Mouse (Mus musculus) cerebellum, adult 2 months (tissue): ENCODE results near the gene Kcnt2. TPM values are rescaled to one million over a fixed set of nuclear protein-coding genes. Genes with fewer than 3 reads are reported as not detected.
A peak's percentile ranks its signal among the peaks of the same experiment; 100 is the strongest.

Experiments
- DNase-seq, 2 experiments: peaks; one replicate each; pipeline ENCODE4 v3.0.0; 2021
- H3K27ac ChIP-seq: fragments of 200-500 bp; 2 replicates; pipeline ENCODE4 v1.5.1; 2012; ENCODE audit warnings: low read length, control low read depth, inconsistent platforms; ENCODE audit not compliant: insufficient read depth
- H3K27me3 ChIP-seq: fragments of 200-500 bp; 2 replicates; pipeline ENCODE4 v1.6.1; 2012; ENCODE audit warnings: inconsistent platforms, mild to moderate bottlenecking, low read length, moderate library complexity; ENCODE audit not compliant: control insufficient read depth, insufficient read depth
- H3K4me1 ChIP-seq: fragments of 200-500 bp; 2 replicates; pipeline ENCODE4 v1.6.1; 2011; ENCODE audit warnings: low read length; ENCODE audit not compliant: control insufficient read depth, insufficient read depth
- H3K4me3 ChIP-seq: fragments of 200-500 bp; replicated peaks from 2 replicates; pipeline ENCODE3; 2011; ENCODE audit warnings: mild to moderate bottlenecking, low read depth, low read length, control low read depth; ENCODE audit not compliant: insufficient read depth
- CTCF ChIP-seq: fragments of 200-500 bp; IDR thresholded peaks from 2 replicates; pipeline ENCODE4 v1.5.1; 2011; ENCODE audit warnings: low read depth, mild to moderate bottlenecking, control low read depth, low read length, moderate library complexity, borderline replicate concordance; ENCODE audit not compliant: insufficient read depth
- POLR2A ChIP-seq: fragments of 200-500 bp; IDR thresholded peaks from 2 replicates; pipeline ENCODE4 v1.6.1; 2011; ENCODE audit warnings: low read length, control low read depth, borderline replicate concordance; ENCODE audit not compliant: insufficient read depth
- WGBS: fragments of 180-500 bp; shearing (Covaris S2); methylation state at CpG from one replicate; pipeline ENCODE4 v1.1.7; 2018; 5-methylcytosine and 5-hydroxymethylcytosine counted together
- polyA plus RNA-seq: library from polyadenylated mRNA; depleted of rRNA; stranded (reverse); fragments of >200 nt; gene quantifications from 2 replicates; pipeline ENCODE4 v1.2.3, GENCODE M21; 2012; rRNA removed

Kcnt2 gene
- polyA plus RNA-seq = 0.60 and 0.72 TPM in 2 replicates

DNA sequence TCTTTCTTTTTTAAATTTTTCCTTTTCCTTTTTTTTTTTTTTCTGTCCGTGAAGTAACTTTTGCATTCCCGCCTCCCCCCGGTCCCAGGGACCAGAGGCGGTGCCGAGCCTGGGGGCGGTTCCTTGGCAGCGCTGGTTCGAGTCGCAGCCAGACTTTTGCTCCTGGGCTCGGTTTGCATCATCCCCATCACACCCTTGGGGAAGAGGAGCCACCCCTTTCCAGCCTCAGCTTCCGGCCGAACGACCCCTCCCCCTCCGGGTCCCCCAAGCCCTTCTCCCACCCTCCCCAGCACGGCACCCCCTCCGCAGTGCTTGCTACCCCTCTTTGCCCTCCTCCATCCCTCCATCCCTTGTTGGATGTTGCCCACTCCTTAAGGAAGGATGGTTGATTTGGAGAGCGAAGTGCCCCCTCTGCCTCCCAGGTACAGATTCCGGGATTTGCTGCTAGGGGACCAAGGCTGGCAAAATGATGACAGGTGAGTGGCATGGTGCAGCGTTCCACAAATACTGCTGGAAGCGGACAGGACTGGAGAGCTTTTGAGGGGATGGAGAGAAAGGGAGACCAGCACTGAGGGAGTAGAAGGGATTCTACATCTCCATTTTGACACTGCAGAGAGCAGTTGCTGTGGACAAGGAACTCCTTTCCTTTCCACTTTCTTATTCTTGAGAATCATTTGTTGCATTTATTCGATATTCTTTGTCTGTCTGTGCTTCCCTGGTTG is at the start of gene Kcnt2:
Gene Kcnt2 (plus strand): TSS at position 283 of the 722 bp plus-strand sequence.
- no peak for DNase-seq
- TF ChIP-seq CTCF (no peak), POLR2A (no peak)
- WGBS = under 1% methylated on average over 21 of the region's 21 CpGs
- H3K4me1 ChIP-seq = no peaks in the 10 kb centered on the region
- peak within 1 kb of the TSS; percentile 53 for H3K4me3 ChIP-seq
- H3K27me3 ChIP-seq = no peaks in the 10 kb centered on the region
- H3K27ac ChIP-seq = no peak within 1 kb of the TSS

- no peak for DNase-seq
- H3K27ac ChIP-seq = no peak overlapping the region
- H3K4me1 ChIP-seq = no peaks in the 10 kb centered on the region
- no peak overlapping the region for H3K4me3 ChIP-seq
- no peak for TF ChIP-seq POLR2A
- TF ChIP-seq CTCF = no peak
- H3K27me3 ChIP-seq = no peaks in the 10 kb centered on the region
- 72% methylated on average over 2 of the region's 2 CpGs for WGBS
These were observed 40.6 kb upstream of the Kcnt2 start for GRCm38 (mm10) chr1:140205329-140205728.

DNA sequence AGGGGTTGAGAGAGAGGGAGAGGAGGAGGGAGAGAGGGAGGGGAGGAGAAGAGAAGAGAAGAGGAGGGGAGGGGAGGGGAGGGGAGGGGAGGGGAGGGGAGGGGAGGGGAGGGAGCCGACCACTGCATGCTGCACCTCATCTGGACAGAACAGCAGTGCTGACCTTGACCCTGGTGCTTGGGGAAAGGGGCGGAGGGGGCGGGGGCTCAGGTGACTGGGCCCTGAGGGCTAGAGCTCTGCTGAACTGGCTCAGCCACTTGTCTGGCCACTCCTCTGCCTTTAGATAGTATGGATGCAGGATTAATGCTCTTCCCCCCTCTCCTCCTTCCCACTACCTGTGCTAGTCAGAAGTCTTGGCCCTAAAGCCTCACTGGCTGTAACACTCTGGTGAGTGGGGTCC is 20.7 kb upstream of the Kcnt2 start:
- no peak for DNase-seq
- 67% methylated on average over 3 of the region's 3 CpGs for WGBS
- Histone ChIP-seq H3K4me1 (no peaks in the 10 kb centered on the region), H3K27me3 (no peaks in the 10 kb centered on the region), H3K27ac (no peak overlapping the region), H3K4me3 (no peak overlapping the region)
- TF ChIP-seq POLR2A (no peak), CTCF (no peak)

DNA sequence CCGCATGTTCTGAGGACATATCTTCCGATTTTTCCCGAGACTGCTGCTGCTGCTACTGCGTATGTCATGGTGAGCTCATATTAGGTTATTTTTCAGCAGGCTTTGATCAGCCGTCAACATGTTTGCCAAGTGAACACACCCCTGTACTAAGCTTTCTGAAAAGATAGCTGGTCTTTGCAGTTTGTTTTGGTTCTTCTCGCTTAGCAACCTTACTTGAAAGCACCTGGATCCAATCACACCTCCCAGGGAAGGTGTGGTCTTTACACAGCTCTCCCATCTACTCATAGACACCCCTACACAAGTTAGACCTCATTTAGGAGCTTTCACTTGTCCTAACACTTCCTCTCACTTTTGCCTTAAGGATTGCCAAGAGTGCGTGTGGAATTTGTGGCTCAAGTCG is 19.3 kb upstream of the Kcnt2 start:
- 21% methylated on average over 8 of the region's 8 CpGs for WGBS
- Histone ChIP-seq H3K27me3 (no peaks in the 10 kb centered on the region), H3K4me1 (no peaks in the 10 kb centered on the region), H3K4me3 (no peak overlapping the region), H3K27ac (no peak overlapping the region)
- DNase-seq = no peak
- no peak for TF ChIP-seq CTCF
- no peak for TF ChIP-seq POLR2A

DNA sequence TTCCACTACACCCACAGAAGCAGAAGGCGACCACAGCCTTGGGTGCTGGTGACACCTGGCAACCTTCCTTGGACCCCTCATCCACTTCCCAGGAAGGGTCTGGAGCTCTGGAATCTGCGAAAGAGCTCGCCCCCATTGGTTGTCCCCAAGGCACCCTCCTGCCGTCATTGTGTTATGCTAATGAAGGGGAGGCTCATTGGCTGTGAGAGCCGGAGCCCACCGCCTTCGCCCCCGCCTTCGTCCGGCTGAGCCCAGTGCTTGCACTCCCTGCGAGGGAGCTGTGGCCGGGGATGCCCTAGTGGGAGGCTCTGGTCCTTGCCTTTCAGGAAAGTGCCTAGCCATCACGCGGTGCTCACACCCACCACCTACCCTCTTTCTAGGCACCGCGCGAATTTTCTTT is 493 bp upstream of the Kcnt2 start:
- peak; percentile 6 to 16 for DNase-seq
- Histone ChIP-seq H3K27me3 (no peaks in the 10 kb centered on the region), H3K4me1 (no peaks in the 10 kb centered on the region), H3K4me3 (peak overlapping the region; percentile 53), H3K27ac (no peak overlapping the region)
- WGBS = 1% methylated on average over 17 of the region's 17 CpGs
- no peak for TF ChIP-seq POLR2A
- TF ChIP-seq CTCF = no peak

DNA sequence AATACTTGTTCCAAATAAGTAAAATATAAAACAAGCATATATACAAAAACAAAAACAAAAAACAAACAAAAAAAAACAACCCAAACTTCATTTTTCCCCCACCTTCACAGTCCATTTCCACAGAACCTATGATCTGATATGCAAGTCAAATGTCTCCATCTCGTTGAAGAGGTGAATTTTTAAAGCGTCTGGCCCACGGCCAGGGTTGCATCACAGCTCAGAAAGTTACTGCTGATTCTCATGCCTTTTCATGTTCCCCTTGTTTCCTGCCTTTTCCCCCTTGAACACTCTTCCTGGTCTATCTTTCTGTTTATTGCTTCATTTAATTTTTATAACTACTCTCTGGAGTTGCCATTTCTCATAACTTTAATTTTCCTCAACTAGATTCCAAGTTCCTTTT is 18.7 kb downstream of the Kcnt2 start:
- 52% methylated on average over 3 of the region's 3 CpGs for WGBS
- no peak for DNase-seq
- no peak overlapping the region for H3K27ac ChIP-seq
- no peak for TF ChIP-seq POLR2A
- no peak for TF ChIP-seq CTCF
- H3K4me3 ChIP-seq = no peak overlapping the region
- no peaks in the 10 kb centered on the region for H3K4me1 ChIP-seq
- no peaks in the 10 kb centered on the region for H3K27me3 ChIP-seq

- Histone ChIP-seq H3K4me1 (no peaks in the 10 kb centered on the region), H3K27ac (no peak overlapping the region), H3K27me3 (no peaks in the 10 kb centered on the region), H3K4me3 (no peak overlapping the region)
- TF ChIP-seq CTCF (no peak), POLR2A (no peak)
- 70% methylated on average over 5 of the region's 5 CpGs for WGBS
- DNase-seq = no peak
These were observed 20.1 kb downstream of the Kcnt2 start for GRCm38 (mm10) chr1:140266047-140266446.

- H3K4me3 ChIP-seq = no peak overlapping the region
- TF ChIP-seq POLR2A (no peak), CTCF (no peak)
- WGBS = 81% methylated on average over 8 of the region's 8 CpGs
- no peaks in the 10 kb centered on the region for H3K27me3 ChIP-seq
- no peak for DNase-seq
- H3K27ac ChIP-seq = no peak overlapping the region
- H3K4me1 ChIP-seq = no peaks in the 10 kb centered on the region
These were observed 20.8 kb downstream of the Kcnt2 start for GRCm38 (mm10) chr1:140266643-140267286.
